Mouse (Mus musculus): ENCODE data around the gene Hccs.

- TF ChIP-seq ZNF384 (IDR thresholded peaks at IDR 0.05; ENCODE audit: low read depth, low read length): no peak
- TF ChIP-seq HCFC1 (IDR thresholded peaks at IDR 0.05; ENCODE audit: borderline replicate concordance, insufficient read depth, low read length): no peak
These were observed 59.1 kb downstream of the Hccs start for GRCm38 (mm10) chrX:169261034-169261433.
